Mouse (Mus musculus) ovary, adult 2 months (tissue): ENCODE results near the gene Chd2. TPM values are rescaled to one million over a fixed set of nuclear protein-coding genes. Genes with fewer than 3 reads are reported as not detected.

Experiments used
- polyA plus RNA-seq: library from polyadenylated mRNA; depleted of rRNA; stranded (reverse); fragments of >200 nt; gene quantifications from 2 replicates; pipeline ENCODE4 v1.2.3, GENCODE M21; 2012; rRNA removed

The Chd2 gene
- polyA plus RNA-seq = 29.2 and 39.7 TPM in 2 replicates

GRCm38 (mm10) chr7:73541412-73542130 is at the start of gene Chd2:
TSS of gene Chd2 (minus strand) at chr7:73541830.

Other genes starting within 250 kb of the Chd2 start
- 53.7 and 55.0 TPM in 2 replicates for gene Rgma, start 166.3 kb downstream of the Chd2 start, polyA plus RNA-seq
- 13.5 and 26.3 TPM in 2 replicates for gene Fam174b, start 198.5 kb upstream of the Chd2 start, polyA plus RNA-seq